ENCODE assay signal across 27 mouse cellular contexts in genomic region chr11:107410804-107411203, GRCm38 (mm10). TPM values are rescaled to one million over a fixed set of nuclear protein-coding genes. Genes with fewer than 3 reads are reported as not detected.
A peak's percentile ranks its signal among the peaks of the same experiment; 100 is the strongest.
DNase-seq lines count a peak whose midpoint lies in the region; ATAC-seq and TF ChIP-seq lines count a peak whose summit lies in the region.
"Had no signal": no experiment of that assay in that cellular context is flagged by ENCODE, and none has a peak within 500 bp of the region (broad histone marks: within the 10 kb centered on the region; RNA-seq: fewer than 3 reads in every experiment).

No protein-coding gene starts in this region.

- peak in 1 of 2 experiments; percentile 41; a peak in 2 of 4 replicates for TF ChIP-seq POLR2A in MEL (IDR thresholded peaks at IDR 0.05; ENCODE audit: control insufficient read depth in 1 of 2, insufficient read depth in 1 of 2, low read depth in 1 of 2, low read length in 2 of 2, poor library complexity in 1 of 2)

- no peak overlapping the region for H3K9ac ChIP-seq in forebrain, embryonic 13.5 days
- no peak overlapping the region for H3K9ac ChIP-seq in lung, embryonic 16.5 days (ENCODE audit: low read length)
- peak overlapping the region; percentile 82 for H3K9ac ChIP-seq in MEL (ENCODE audit: control insufficient read depth, low read depth, low read length, poor library complexity, severe bottlenecking)
- H3K9ac ChIP-seq in liver, embryonic 16.5 days (ENCODE audit: low read depth, low read length): no peak overlapping the region
- H3K9ac ChIP-seq in intestine, postnatal 0 days (ENCODE audit: low read depth, low read length): no peak overlapping the region
- H3K9ac ChIP-seq in stomach, postnatal 0 days (ENCODE audit: low read length): no peak overlapping the region
- H3K9ac ChIP-seq: embryonic facial prominence, embryonic 15.5 days; forebrain, embryonic 15.5 days; heart, embryonic 12.5 days; hindbrain, embryonic 14.5 days; limb, embryonic 15.5 days; neural tube, embryonic 15.5 days had no signal

- no peak for DNase-seq in forebrain, embryonic 10.5 days (ENCODE audit: extremely low spot score, low spot score)
- DNase-seq in lung, adult 18-20 months: no peak
- peak; percentile 77 for DNase-seq in MEL (ENCODE audit: low read depth, low spot score)
- DNase-seq in stomach, postnatal 0 days (ENCODE audit: low spot score): no peak
- DNase-seq: adrenal gland, adult 8-10 months; cerebellum, adult 2 months; cerebellum, postnatal 25 days; gastrocnemius, adult 2 months; gastrocnemius, postnatal 36 days; heart, adult 18-20 months; kidney, adult 18-20 months; layer of hippocampus, postnatal 36 days; midbrain, embryonic 14.5 days; right cerebral cortex, postnatal 14 days had no signal

- no peak for TF ChIP-seq RAD21 in MEL (IDR thresholded peaks at IDR 0.05; ENCODE audit: low read depth, low read length)

- no peaks in the 10 kb centered on the region for H3K9me3 ChIP-seq in forebrain, embryonic 10.5 days
- no peaks in the 10 kb centered on the region for H3K9me3 ChIP-seq in forebrain, embryonic 13.5 days (replicated peaks)
- H3K9me3 ChIP-seq in lung, embryonic 16.5 days (ENCODE audit: control insufficient read depth, low read length): no peaks in the 10 kb centered on the region
- H3K9me3 ChIP-seq in MEL (replicated peaks; ENCODE audit: insufficient read depth, low read length): no peaks in the 10 kb centered on the region
- no peaks in the 10 kb centered on the region for H3K9me3 ChIP-seq in liver, embryonic 16.5 days (replicated peaks; ENCODE audit: control insufficient read depth, low read length)
- no peaks in the 10 kb centered on the region for H3K9me3 ChIP-seq in intestine, postnatal 0 days (ENCODE audit: control insufficient read depth)
- no peaks in the 10 kb centered on the region for H3K9me3 ChIP-seq in stomach, postnatal 0 days (ENCODE audit: control insufficient read depth, low read length)
- H3K9me3 ChIP-seq: embryonic facial prominence, embryonic 10.5 days; embryonic facial prominence, embryonic 15.5 days; forebrain, embryonic 15.5 days; heart, embryonic 12.5 days; limb, embryonic 10.5 days; limb, embryonic 15.5 days; neural tube, embryonic 15.5 days had no signal

- no peak for ATAC-seq in forebrain, embryonic 13.5 days
- peak; percentile 78 for ATAC-seq in lung, embryonic 16.5 days (ENCODE audit: low read depth)
- no peak for ATAC-seq in liver, embryonic 16.5 days (ENCODE audit: low read depth)
- ATAC-seq in intestine, postnatal 0 days: no peak
- no peak for ATAC-seq in stomach, postnatal 0 days (ENCODE audit: low FRiP score, low TSS enrichment)
- ATAC-seq: forebrain, embryonic 15.5 days had no signal

- no peak overlapping the region for H3K4me3 ChIP-seq in forebrain, embryonic 10.5 days
- H3K4me3 ChIP-seq in forebrain, embryonic 13.5 days: no peak overlapping the region
- H3K4me3 ChIP-seq in lung, embryonic 16.5 days (ENCODE audit: low read length): no peak overlapping the region
- H3K4me3 ChIP-seq in MEL (ENCODE audit: control insufficient read depth in 1 of 2, insufficient read depth in 1 of 2, low read depth in 2 of 2, low read length in 2 of 2): peak overlapping the region; percentile 55 to 56
- H3K4me3 ChIP-seq in liver, embryonic 16.5 days (ENCODE audit: low read depth, low read length): no peak overlapping the region
- H3K4me3 ChIP-seq in intestine, postnatal 0 days (ENCODE audit: low read depth, low read length): no peak overlapping the region
- no peak overlapping the region for H3K4me3 ChIP-seq in stomach, postnatal 0 days (ENCODE audit: low read depth, low read length)
- H3K4me3 ChIP-seq: embryonic facial prominence, embryonic 10.5 days; embryonic facial prominence, embryonic 15.5 days; forebrain, embryonic 15.5 days; gastrocnemius, adult 2 months; heart, embryonic 12.5 days; limb, embryonic 10.5 days; limb, embryonic 15.5 days; neural tube, embryonic 15.5 days had no signal

- peaks cover 62% of the 10 kb centered on the region for H3K4me1 ChIP-seq in forebrain, embryonic 10.5 days
- H3K4me1 ChIP-seq in forebrain, embryonic 13.5 days: peaks cover 36% of the 10 kb centered on the region
- peaks cover 35% of the 10 kb centered on the region for H3K4me1 ChIP-seq in lung, embryonic 16.5 days (replicated peaks; ENCODE audit: control insufficient read depth, insufficient read depth, low read length)
- H3K4me1 ChIP-seq in MEL (ENCODE audit: control insufficient read depth in 1 of 2, insufficient read depth in 2 of 2, low read length in 2 of 2): peaks cover 29 to 80% of the 10 kb centered on the region in 2 experiments
- H3K4me1 ChIP-seq in liver, embryonic 16.5 days (ENCODE audit: control insufficient read depth, low read depth, low read length): peaks cover 70% of the 10 kb centered on the region
- no peaks in the 10 kb centered on the region for H3K4me1 ChIP-seq in intestine, postnatal 0 days (replicated peaks; ENCODE audit: control insufficient read depth, insufficient read depth, low read length)
- H3K4me1 ChIP-seq in stomach, postnatal 0 days (replicated peaks; ENCODE audit: control insufficient read depth, insufficient read depth): no peaks in the 10 kb centered on the region

- no peak for TF ChIP-seq CTCF in MEL (IDR thresholded peaks at IDR 0.05 in 2 of 3, conservative IDR thresholded peaks at IDR 0.05 in 1 of 3; ENCODE audit: control insufficient read depth in 1 of 3, insufficient read depth in 1 of 3, low read depth in 2 of 3, low read length in 3 of 3, poor library complexity in 1 of 3, severe bottlenecking in 1 of 3)
- no peak for TF ChIP-seq CTCF in intestine, postnatal 0 days (IDR thresholded peaks at IDR 0.05; ENCODE audit: low read depth)
- no peak for TF ChIP-seq CTCF in stomach, postnatal 0 days (IDR thresholded peaks at IDR 0.05; ENCODE audit: low read depth)

- no peaks in the 10 kb centered on the region for H3K36me3 ChIP-seq in forebrain, embryonic 10.5 days (replicated peaks)
- no peaks in the 10 kb centered on the region for H3K36me3 ChIP-seq in forebrain, embryonic 13.5 days (ENCODE audit: poor library complexity, severe bottlenecking)
- H3K36me3 ChIP-seq in lung, embryonic 16.5 days (ENCODE audit: control insufficient read depth, insufficient read depth, low read length): no peaks in the 10 kb centered on the region
- H3K36me3 ChIP-seq in MEL (ENCODE audit: control insufficient read depth in 1 of 2, insufficient read depth in 2 of 2, low read length in 2 of 2): peaks cover 0 to 83% of the 10 kb centered on the region in 2 experiments; a peak in 2 of 4 replicates
- H3K36me3 ChIP-seq in liver, embryonic 16.5 days (ENCODE audit: control insufficient read depth, insufficient read depth): no peaks in the 10 kb centered on the region
- no peaks in the 10 kb centered on the region for H3K36me3 ChIP-seq in intestine, postnatal 0 days (ENCODE audit: control insufficient read depth, insufficient read depth)
- H3K36me3 ChIP-seq in stomach, postnatal 0 days (ENCODE audit: control insufficient read depth, insufficient read depth, low read length): no peaks in the 10 kb centered on the region
- H3K36me3 ChIP-seq: embryonic facial prominence, embryonic 10.5 days; embryonic facial prominence, embryonic 15.5 days; forebrain, embryonic 15.5 days; heart, embryonic 12.5 days; limb, embryonic 10.5 days; limb, embryonic 15.5 days; neural tube, embryonic 15.5 days had no signal

- peaks cover 64% of the 10 kb centered on the region for H3K79me2 ChIP-seq in MEL (ENCODE audit: control insufficient read depth, insufficient read depth, low read length, poor library complexity)

- no peaks in the 10 kb centered on the region for H3K27me3 ChIP-seq in forebrain, embryonic 10.5 days (ENCODE audit: poor library complexity, severe bottlenecking)
- H3K27me3 ChIP-seq in forebrain, embryonic 13.5 days: no peaks in the 10 kb centered on the region
- no peaks in the 10 kb centered on the region for H3K27me3 ChIP-seq in lung, embryonic 16.5 days (ENCODE audit: control insufficient read depth, insufficient read depth, low read depth, low read length)
- no peaks in the 10 kb centered on the region for H3K27me3 ChIP-seq in MEL (ENCODE audit: control insufficient read depth in 1 of 2, insufficient read depth in 2 of 2, low read length in 2 of 2)
- H3K27me3 ChIP-seq in liver, embryonic 16.5 days (ENCODE audit: control insufficient read depth, insufficient read depth, low read depth, low read length): no peaks in the 10 kb centered on the region
- no peaks in the 10 kb centered on the region for H3K27me3 ChIP-seq in intestine, postnatal 0 days (replicated peaks; ENCODE audit: control insufficient read depth, insufficient read depth, low read length)
- no peaks in the 10 kb centered on the region for H3K27me3 ChIP-seq in stomach, postnatal 0 days (ENCODE audit: control insufficient read depth, insufficient read depth, low read length)
- H3K27me3 ChIP-seq: CH12.LX; embryonic facial prominence, embryonic 15.5 days; forebrain, embryonic 15.5 days; heart, embryonic 12.5 days; limb, embryonic 15.5 days; neural tube, embryonic 15.5 days had no signal

- peak overlapping the region; percentile 48; the same call in 1 of the 2 replicates for H3K27ac ChIP-seq in forebrain, embryonic 10.5 days
- no peak overlapping the region for H3K27ac ChIP-seq in forebrain, embryonic 13.5 days
- peak overlapping the region; percentile 61 for H3K27ac ChIP-seq in lung, embryonic 16.5 days (ENCODE audit: low read length)
- H3K27ac ChIP-seq in MEL (ENCODE audit: control insufficient read depth, low read depth, low read length): peak overlapping the region; percentile 98
- peak overlapping the region; percentile 45 for H3K27ac ChIP-seq in liver, embryonic 16.5 days (ENCODE audit: low read length)
- H3K27ac ChIP-seq in intestine, postnatal 0 days (ENCODE audit: low read depth, low read length): no peak overlapping the region
- H3K27ac ChIP-seq in stomach, postnatal 0 days (replicated peaks): no peak overlapping the region
- H3K27ac ChIP-seq: embryonic facial prominence, embryonic 15.5 days; forebrain, embryonic 15.5 days; gastrocnemius, adult 2 months; hindbrain, embryonic 14.5 days; limb, embryonic 10.5 days; limb, embryonic 15.5 days; neural tube, embryonic 15.5 days had no signal

- no peak for TF ChIP-seq EP300 in MEL (IDR thresholded peaks at IDR 0.05; ENCODE audit: low read depth in 1 of 2, low read length in 2 of 2)
- TF ChIP-seq EP300 in stomach, postnatal 0 days (optimal IDR thresholded peaks at IDR 0.05): no peak

- H3K4me2 ChIP-seq in forebrain, embryonic 13.5 days: no peak overlapping the region
- no peak overlapping the region for H3K4me2 ChIP-seq in lung, embryonic 16.5 days (ENCODE audit: low read depth, low read length)
- H3K4me2 ChIP-seq in liver, embryonic 16.5 days (ENCODE audit: low read depth, low read length): peak overlapping the region; percentile 18; the same call in 1 of the 2 replicates
- no peak overlapping the region for H3K4me2 ChIP-seq in intestine, postnatal 0 days (replicated peaks; ENCODE audit: low read depth)
- H3K4me2 ChIP-seq in stomach, postnatal 0 days (replicated peaks; ENCODE audit: low read depth): no peak overlapping the region
- H3K4me2 ChIP-seq: embryonic facial prominence, embryonic 15.5 days; forebrain, embryonic 15.5 days; heart, embryonic 12.5 days; hindbrain, embryonic 14.5 days; limb, embryonic 15.5 days; neural tube, embryonic 15.5 days had no signal

- WGBS in forebrain, embryonic 10.5 days: 85% methylated on average over 7 of the region's 7 CpGs
- WGBS in forebrain, embryonic 13.5 days: 85% methylated on average over 7 of the region's 7 CpGs
- WGBS in lung, embryonic 16.5 days: 27% methylated on average over 7 of the region's 7 CpGs
- 44% methylated on average over 7 of the region's 7 CpGs for WGBS in liver, embryonic 16.5 days (ENCODE audit: insufficient replicate concordance)
- 81% methylated on average over 7 of the region's 7 CpGs for WGBS in intestine, postnatal 0 days
- WGBS in stomach, postnatal 0 days: 61% methylated on average over 7 of the region's 7 CpGs

RNA-seq across cellular contexts. Expression of gene Pitpnc1, which starts 59.7 kb away (rescaled TPM):
- polyA plus RNA-seq in forebrain, embryonic 10.5 days (2016; fragmentation: Nextera tagmentation; extraction: Ambion mirVana): 26.8 and 32.0 TPM in 2 replicates
- polyA plus RNA-seq in forebrain, embryonic 13.5 days (2015; fragmentation: Nextera tagmentation; extraction: Ambion mirVana): 35.6 and 36.1 TPM in 2 replicates
- 16.2 and 16.8 TPM in 2 replicates for polyA plus RNA-seq in lung, embryonic 16.5 days (2015; fragmentation: Nextera tagmentation; extraction: Ambion mirVana)
- 19.3 and 31.9 TPM in 2 replicates for total RNA-seq in MEL (2012; rRNA removed)
- polyA plus RNA-seq in MEL (2012; ENCODE audit: insufficient read depth in 1 of 2, insufficient read length in 2 of 2, low read depth in 1 of 2, low replicate concordance in 2 of 2, missing spikeins in 1 of 2): 10 to 100 TPM in 1 of 2 experiments, not detected in 1; 25.3 TPM
- polyA plus RNA-seq in liver, embryonic 16.5 days (2015; fragmentation: Nextera tagmentation; extraction: Ambion mirVana): 7.6 and 9.2 TPM in 2 replicates
- 4.4 and 4.8 TPM in 2 replicates for polyA plus RNA-seq in intestine, postnatal 0 days (2015; fragmentation: Nextera tagmentation; extraction: Ambion mirVana)
- polyA plus RNA-seq in stomach, postnatal 0 days (2015; fragmentation: Nextera tagmentation; extraction: Ambion mirVana): 5.0 and 5.1 TPM in 2 replicates

Comparison
In these comparisons a context has a peak if more than half of its experiments do, and no peak if none do; other contexts are left out.
1. H3K27ac ChIP-seq: peak in forebrain, embryonic 10.5 days (single experiment), lung, embryonic 16.5 days (single experiment), MEL (single experiment) and liver, embryonic 16.5 days (single experiment); none in forebrain, embryonic 13.5 days (single experiment), intestine, postnatal 0 days (single experiment) and stomach, postnatal 0 days (single experiment).
2. H3K4me3 ChIP-seq: peak in MEL (2 of 2); none in forebrain, embryonic 10.5 days (single experiment), forebrain, embryonic 13.5 days (single experiment), lung, embryonic 16.5 days (single experiment), liver, embryonic 16.5 days (single experiment), intestine, postnatal 0 days (single experiment) and stomach, postnatal 0 days (single experiment).